Mouse (Mus musculus): ENCODE data around the gene Mul1. TPM values are rescaled to one million over a fixed set of nuclear protein-coding genes. Genes with fewer than 3 reads are reported as not detected.

The Mul1 gene
- polyA plus RNA-seq (2016; fragmentation: Nextera tagmentation; extraction: Ambion mirVana): 14.5 and 14.7 TPM in 2 replicates

DNA sequence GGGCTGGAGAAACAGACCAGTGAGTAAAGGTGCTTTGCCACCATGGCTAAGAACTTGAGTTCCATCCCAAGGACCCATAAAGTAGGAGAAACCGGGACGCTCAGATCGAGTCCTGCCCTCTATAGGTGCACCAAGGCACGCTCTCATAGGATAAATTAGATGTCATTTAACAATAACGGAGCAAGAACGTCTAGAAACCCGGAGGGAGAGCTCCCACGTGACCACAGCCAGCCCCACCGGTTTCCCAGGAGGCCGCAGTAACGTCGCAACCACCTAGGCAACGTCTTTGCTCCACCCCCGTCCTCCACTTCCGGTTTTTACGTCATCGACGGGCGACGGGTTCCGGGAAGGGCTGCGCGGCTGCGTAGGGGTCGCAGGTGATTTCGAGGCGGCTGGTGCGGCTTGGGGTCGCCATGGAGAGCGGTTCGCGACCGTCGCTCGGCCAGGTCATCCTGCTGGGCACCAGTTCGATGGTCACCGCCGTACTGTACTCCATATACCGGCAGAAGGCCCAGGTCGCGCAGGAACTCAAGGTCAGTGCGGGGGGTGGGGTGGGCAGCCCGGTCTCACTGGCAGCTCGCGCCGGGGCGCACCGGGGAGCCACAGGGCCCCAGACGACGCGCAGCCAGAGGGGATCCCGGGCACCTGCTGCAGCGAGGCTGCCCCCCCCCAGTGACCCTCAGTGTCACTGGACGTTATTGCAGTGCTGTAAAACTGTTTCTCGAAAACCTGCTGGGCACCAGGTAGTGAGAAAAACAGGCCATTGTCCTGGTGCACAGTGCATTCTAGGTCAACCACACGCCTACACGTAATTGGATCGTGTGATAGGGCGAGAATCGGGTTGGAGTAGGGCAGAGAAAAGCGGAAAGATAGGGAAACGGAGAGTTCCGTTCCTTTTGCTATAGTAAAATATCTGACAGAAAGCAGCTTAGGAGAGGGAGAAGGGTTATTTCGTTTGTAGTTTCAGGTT lies at the start of gene Mul1:
Gene Mul1, plus strand, starts transcription at position 325 of the 970 bp plus-strand sequence.
- 1% methylated on average over 64 of the region's 64 CpGs for WGBS
- H3K27me3 ChIP-seq: peaks cover 15% of the 10 kb centered on the region
- H3K27ac ChIP-seq: peak within 1 kb of the TSS; percentile 57; the same call in 1 of the 2 replicates
- peaks cover 38% of the 10 kb centered on the region for H3K36me3 ChIP-seq (replicated peaks)
- H3K4me1 ChIP-seq: peaks cover 15% of the 10 kb centered on the region
- peak within 1 kb of the TSS; percentile 98 for H3K4me3 ChIP-seq (replicated peaks)
- H3K9me3 ChIP-seq: no peaks in the 10 kb centered on the region
- ATAC-seq (ENCODE audit: low FRiP score): peak; percentile 93
- H3K4me2 ChIP-seq: peak within 1 kb of the TSS; percentile 93
- peak within 1 kb of the TSS; percentile 83 for H3K9ac ChIP-seq

DNA sequence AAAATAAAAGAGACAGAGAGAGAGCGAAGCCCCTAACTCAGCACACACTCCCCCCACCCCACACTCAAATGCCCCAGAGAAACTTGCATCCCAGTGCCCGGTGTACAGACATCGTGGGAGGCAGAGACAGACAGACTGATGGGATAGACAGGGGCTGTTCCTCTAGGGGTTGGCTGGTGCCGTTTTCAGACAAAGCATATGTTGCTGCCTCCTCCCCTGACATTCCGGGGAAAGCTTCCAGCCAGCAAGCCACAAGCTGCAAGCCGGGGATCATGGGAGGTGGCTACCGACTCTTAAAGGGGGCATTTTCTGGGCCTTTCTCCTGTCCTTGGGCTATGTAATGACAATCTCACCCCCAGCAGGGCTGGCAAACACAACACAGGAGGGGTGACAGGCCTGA lies 40.8 kb upstream of the Mul1 start:
- no peak overlapping the region for H3K27ac ChIP-seq
- peaks cover 92% of the 10 kb centered on the region for H3K27me3 ChIP-seq
- no peak for ATAC-seq (ENCODE audit: low FRiP score)
- H3K4me3 ChIP-seq (replicated peaks): no peak overlapping the region
- no peaks in the 10 kb centered on the region for H3K9me3 ChIP-seq
- H3K4me1 ChIP-seq: peaks cover 19% of the 10 kb centered on the region
- H3K4me2 ChIP-seq: no peak overlapping the region
- H3K36me3 ChIP-seq (replicated peaks): no peaks in the 10 kb centered on the region
- no peak overlapping the region for H3K9ac ChIP-seq
- 62% methylated on average over 7 of the region's 7 CpGs for WGBS

DNA sequence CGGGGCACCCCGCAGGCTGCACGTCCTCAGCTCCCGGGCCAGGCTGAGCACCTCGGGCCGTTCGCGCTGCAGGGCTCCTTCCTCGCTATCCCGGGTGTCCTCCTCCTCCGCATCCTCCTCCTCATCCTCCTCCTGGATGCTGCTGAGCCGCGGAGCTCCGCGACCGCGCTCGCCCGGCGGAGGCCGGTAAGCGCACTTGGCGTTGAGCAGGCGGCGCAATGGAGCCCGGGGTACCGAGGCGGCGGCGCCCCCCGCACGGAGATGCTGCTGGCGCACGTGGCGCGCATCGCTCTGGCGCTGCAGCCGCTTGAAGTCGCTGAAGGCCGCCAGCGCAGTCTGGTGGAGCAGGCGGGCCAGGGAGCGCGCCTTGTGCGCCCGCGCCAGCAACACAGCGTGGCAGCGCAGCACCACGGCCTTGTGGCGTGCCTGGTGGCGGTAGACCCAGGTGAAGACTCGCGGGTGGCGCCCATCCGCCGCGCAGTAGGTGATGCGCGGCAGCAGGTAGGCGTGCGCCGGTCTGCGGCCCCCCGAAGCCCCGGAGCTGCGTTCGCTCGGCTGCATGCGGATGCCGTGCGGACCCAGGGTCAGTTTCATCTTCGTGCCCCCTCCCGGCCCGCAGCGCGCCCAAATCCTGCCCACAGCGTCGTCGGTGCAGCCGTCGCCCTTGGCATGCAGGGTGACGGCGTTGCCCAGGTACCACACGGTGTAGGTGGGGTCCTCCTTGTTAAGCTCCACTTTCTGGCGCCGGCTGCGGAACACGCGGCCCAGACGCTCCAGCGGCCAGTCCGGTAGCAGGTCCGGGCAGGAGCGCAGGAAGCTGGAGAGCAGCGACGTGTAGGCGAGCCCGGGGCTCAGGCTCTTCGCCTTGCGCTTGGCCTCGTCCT lies 39.1 kb upstream of the Mul1 start:
- Histone ChIP-seq H3K4me1 (peaks cover 19% of the 10 kb centered on the region), H3K27me3 (peaks cover 96% of the 10 kb centered on the region), H3K4me2 (peak overlapping the region; percentile 56), H3K9me3 (no peaks in the 10 kb centered on the region), H3K9ac (peak overlapping the region; percentile 29), H3K27ac (no peak overlapping the region), H3K4me3 (replicated peaks) (peak overlapping the region; percentile 39), H3K36me3 (replicated peaks) (no peaks in the 10 kb centered on the region)
- no peak for ATAC-seq (ENCODE audit: low FRiP score)
- 1% methylated on average over 102 of the region's 103 CpGs for WGBS

DNA sequence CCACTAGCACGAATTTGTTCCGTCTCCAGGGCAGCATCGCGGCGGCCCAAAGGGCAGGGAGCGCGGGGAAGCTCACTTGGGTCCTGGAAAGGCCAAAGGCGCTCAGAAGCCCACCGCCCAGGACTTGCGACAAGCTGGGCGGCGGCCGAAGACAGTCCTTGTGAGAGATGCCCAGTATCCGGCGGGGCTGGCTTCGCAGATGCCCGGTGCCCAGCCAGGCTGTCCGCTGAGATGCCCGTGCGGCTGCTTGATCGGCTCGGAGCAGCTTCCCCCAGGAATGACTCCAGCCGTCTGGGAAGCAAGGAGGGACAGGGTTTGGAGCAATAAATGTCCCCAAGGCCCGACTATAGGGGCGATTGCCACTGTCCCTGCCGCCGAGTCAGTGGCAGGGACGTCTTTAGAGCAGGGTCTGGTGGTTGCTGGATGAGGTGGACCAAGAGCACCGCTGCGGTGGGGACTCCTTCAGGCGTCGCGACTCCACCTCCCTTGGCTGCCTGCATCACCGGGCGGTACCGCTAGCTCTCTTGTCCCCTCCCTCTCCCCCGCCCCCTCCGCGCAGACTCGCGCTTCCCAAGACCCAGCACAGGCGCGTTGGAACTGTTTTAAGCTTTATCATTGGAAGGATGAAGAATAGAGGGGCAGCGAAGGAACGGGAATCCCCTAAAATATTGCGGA lies 38.4 kb upstream of the Mul1 start, which contains the start of gene Fam43b:
Gene Fam43b, minus strand, starts transcription at position 558 of the 675 bp plus-strand sequence.
- H3K27me3 ChIP-seq: peaks cover 94% of the 10 kb centered on the region
- H3K4me2 ChIP-seq: peak within 1 kb of the TSS; percentile 56
- no peak within 1 kb of the TSS for H3K27ac ChIP-seq
- H3K4me1 ChIP-seq: peaks cover 19% of the 10 kb centered on the region
- no peaks in the 10 kb centered on the region for H3K9me3 ChIP-seq
- H3K36me3 ChIP-seq (replicated peaks): no peaks in the 10 kb centered on the region
- no peak for ATAC-seq (ENCODE audit: low FRiP score)
- peak within 1 kb of the TSS; percentile 39 for H3K4me3 ChIP-seq (replicated peaks)
- under 1% methylated on average over 46 of the region's 46 CpGs for WGBS
- peak within 1 kb of the TSS; percentile 29 for H3K9ac ChIP-seq

DNA sequence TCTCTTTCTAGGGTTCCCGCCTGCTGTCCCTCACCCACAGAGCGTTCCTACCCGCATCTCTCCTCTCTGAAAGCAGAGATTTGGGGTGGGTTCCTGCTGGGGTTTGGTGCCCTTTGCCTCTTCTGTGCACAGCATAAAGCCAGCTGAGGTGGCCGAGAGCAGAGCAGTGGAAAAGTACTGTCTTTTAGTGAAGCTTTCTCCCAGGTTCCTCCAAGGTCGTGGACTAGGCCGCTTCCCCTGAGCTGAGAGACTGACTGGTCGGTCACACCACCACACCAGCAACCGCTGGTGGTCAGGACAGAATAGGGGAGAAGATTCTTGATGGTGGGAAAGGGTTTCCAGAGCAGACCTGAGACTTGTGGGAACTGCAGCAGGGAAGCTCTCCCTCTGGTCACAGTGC lies 37.8 kb upstream of the Mul1 start:
- no peak for ATAC-seq (ENCODE audit: low FRiP score)
- Histone ChIP-seq H3K27ac (no peak overlapping the region), H3K9me3 (no peaks in the 10 kb centered on the region), H3K4me3 (replicated peaks) (peak overlapping the region; percentile 39), H3K9ac (no peak overlapping the region), H3K4me1 (peaks cover 19% of the 10 kb centered on the region), H3K4me2 (peak overlapping the region; percentile 56), H3K36me3 (replicated peaks) (no peaks in the 10 kb centered on the region), H3K27me3 (peaks cover 90% of the 10 kb centered on the region)
- 4% methylated on average over 8 of the region's 8 CpGs for WGBS

DNA sequence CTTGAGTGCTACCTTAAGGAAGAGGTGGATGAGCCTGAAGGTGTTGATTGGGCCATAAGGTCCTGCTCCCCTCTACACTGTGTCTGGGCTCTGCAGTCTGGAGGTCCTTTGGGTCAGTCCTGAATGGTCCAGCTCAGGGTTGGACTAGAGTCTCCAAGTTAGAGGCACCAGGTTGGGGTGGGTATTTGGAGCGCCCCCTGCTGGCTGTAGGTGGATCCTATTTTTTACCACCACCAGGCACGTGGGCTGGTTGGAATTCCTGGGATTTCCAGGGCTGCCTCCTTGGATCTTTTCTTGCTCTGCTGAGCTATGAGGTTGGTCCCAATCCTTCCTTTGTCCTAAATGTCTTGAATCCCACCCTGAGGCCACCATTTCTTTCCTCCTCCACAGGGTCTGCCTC lies 29.7 kb upstream of the Mul1 start:
- 0% methylated on average over 2 of the region's 2 CpGs for WGBS
- H3K9ac ChIP-seq: no peak overlapping the region
- ATAC-seq (ENCODE audit: low FRiP score): no peak
- H3K4me1 ChIP-seq: no peaks in the 10 kb centered on the region
- H3K36me3 ChIP-seq (replicated peaks): no peaks in the 10 kb centered on the region
- no peaks in the 10 kb centered on the region for H3K9me3 ChIP-seq
- H3K4me3 ChIP-seq (replicated peaks): no peak overlapping the region
- peaks cover 34% of the 10 kb centered on the region for H3K27me3 ChIP-seq
- no peak overlapping the region for H3K27ac ChIP-seq
- H3K4me2 ChIP-seq: no peak overlapping the region

DNA sequence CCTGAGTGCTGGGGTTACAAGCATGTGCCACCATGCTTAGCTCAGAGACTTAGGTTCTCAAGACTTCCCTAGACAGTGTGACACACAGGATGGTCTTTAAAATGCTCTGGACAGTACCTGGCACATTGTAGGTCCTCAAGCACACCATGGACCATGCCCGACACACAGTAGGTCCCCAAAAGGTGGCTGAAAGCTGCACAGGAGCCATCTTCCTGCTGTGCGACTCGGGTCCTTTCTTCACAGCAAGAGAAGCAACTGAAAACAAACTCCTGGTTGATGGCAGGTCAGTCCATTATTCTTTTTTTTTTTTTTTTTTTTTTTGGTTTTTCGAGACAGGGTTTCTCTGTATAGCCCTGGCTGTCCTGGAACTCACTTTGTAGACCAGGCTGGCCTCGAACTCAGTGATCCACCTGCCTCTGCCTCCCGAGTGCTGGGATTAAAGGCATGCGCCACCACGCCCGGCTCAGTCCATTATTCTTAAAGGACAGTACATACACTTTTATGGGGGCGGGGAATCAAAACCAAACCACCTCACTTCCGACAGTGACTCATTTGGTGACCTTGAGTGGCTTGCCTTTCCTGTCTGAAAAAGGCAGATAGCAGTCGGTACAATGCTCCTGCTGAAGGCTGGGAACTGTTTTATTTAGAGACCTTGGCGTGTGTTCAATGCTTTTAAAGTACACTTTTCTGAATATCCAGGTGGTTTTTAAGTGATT lies 26.8 kb upstream of the Mul1 start:
- Histone ChIP-seq H3K4me2 (no peak overlapping the region), H3K36me3 (replicated peaks) (no peaks in the 10 kb centered on the region), H3K4me1 (no peaks in the 10 kb centered on the region), H3K4me3 (replicated peaks) (no peak overlapping the region), H3K9ac (no peak overlapping the region), H3K27me3 (peaks cover 48% of the 10 kb centered on the region), H3K27ac (no peak overlapping the region), H3K9me3 (no peaks in the 10 kb centered on the region)
- WGBS: 87% methylated on average over 12 of the region's 13 CpGs
- ATAC-seq (ENCODE audit: low FRiP score): no peak

DNA sequence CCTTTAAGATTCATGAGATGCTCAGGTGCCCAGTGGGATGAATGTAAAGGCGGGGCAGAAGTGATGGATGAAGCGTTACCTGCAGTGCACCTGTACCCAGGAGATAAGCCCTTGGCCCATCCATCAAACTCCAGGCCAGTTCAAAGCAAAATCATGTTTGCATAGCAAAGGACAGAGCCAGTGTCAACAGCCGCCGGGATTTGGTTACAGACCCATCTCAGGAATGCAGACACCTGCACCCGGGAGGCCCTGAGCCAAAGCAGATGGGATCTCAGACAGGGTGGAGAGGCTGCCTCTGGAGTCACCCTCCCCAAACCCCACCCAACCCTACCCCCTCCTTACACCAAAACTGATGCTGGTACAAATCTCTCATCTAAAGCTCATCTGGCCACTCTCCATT lies 23.5 kb upstream of the Mul1 start:
- Histone ChIP-seq H3K9me3 (no peaks in the 10 kb centered on the region), H3K27ac (no peak overlapping the region), H3K27me3 (peaks cover 64% of the 10 kb centered on the region), H3K4me3 (replicated peaks) (no peak overlapping the region), H3K9ac (no peak overlapping the region), H3K4me2 (no peak overlapping the region), H3K36me3 (replicated peaks) (no peaks in the 10 kb centered on the region), H3K4me1 (0 out of 2 replicates have a peak, but pooled peaks cover 4% of the 10 kb centered on the region)
- 18% methylated on average over 5 of the region's 5 CpGs for WGBS
- ATAC-seq (ENCODE audit: low FRiP score): no peak

DNA sequence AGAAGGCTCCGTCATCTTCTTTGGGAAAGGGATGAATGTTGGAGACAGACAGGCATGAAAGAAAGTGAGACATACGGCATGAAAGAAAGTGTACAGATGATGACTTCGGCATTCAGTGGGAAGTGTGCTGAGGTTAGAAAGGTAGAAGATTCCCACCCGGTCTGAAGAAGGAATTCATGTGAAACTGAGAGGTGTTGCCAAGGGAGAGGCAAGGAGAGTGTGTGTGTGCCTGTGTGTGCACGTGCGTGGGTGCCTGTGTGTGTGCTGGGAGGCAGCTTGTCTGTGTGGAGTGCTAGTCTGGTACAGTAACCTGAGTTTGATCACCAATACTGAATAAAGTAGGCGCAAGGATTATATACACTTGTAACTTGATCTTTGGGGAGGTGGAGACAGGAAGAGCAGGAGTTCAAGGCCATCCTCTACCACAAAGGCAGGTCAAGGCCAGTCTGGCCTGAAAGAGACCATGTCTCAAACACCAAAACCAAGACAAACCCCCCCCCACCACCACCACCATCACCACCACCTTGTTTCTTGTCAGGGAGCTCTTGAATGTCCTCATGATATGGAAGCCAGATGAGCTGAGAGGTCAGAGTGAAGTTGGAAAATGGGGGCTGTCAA lies 22.9 kb upstream of the Mul1 start:
- no peak for ATAC-seq (ENCODE audit: low FRiP score)

DNA sequence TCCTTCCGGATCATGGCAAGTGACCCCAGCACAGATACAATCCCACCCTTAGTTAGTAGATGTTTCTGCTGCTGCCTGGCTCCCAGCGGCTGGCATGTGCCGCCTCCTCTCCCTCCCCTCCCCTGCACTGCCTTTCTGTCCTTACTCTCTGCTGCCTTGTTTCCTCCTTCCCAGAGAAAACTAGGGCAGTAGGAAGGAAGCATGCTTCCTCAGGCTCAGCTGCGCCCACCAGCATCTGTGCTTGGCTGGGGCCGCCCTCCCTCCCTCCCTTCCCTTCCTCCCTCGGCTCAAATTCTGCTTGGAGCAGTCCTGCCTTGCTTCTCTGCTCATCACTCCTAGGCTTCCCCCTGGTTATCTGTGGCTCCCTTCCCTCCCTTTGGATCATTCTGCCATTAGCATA lies 19.7 kb upstream of the Mul1 start:
- Histone ChIP-seq H3K4me1 (peaks cover 12% of the 10 kb centered on the region), H3K36me3 (replicated peaks) (no peaks in the 10 kb centered on the region), H3K4me3 (replicated peaks) (no peak overlapping the region), H3K9ac (no peak overlapping the region), H3K27ac (no peak overlapping the region), H3K4me2 (no peak overlapping the region), H3K27me3 (peaks cover 50% of the 10 kb centered on the region), H3K9me3 (no peaks in the 10 kb centered on the region)
- 27% methylated on average over 6 of the region's 6 CpGs for WGBS
- ATAC-seq (ENCODE audit: low FRiP score): no peak

More for the DNA sequence above, 22.9 kb upstream of the Mul1 start:
- Histone ChIP-seq H3K36me3 (replicated peaks) (no peaks in the 10 kb centered on the region), H3K27me3 (peaks cover 60% of the 10 kb centered on the region), H3K4me2 (no peak overlapping the region), H3K9ac (no peak overlapping the region), H3K27ac (no peak overlapping the region), H3K4me1 (0 out of 2 replicates have a peak, but pooled peaks cover 4% of the 10 kb centered on the region), H3K4me3 (replicated peaks) (no peak overlapping the region), H3K9me3 (no peaks in the 10 kb centered on the region)
- 62% methylated on average over 7 of the region's 7 CpGs for WGBS

DNA sequence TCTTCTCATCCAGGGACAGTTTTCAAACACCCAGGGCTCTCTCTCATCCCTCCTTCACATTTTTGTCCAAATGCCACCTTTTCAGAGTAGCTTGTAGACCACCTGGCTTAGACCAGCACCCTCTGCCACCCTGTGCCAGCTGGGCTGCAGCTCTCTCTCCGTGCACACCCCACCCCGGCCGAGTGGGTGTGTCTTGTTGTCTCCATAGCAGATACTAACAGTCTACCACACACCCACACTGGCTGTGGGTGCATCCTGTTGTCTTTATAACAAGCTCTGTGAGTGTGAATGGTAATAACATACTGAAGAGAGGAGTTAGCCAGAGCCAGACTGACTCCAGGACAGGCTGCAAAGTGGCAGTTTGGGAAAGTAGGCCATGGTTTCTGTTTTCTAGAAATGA lies 18.5 kb upstream of the Mul1 start:
- Histone ChIP-seq H3K4me3 (replicated peaks) (no peak overlapping the region), H3K27ac (no peak overlapping the region), H3K9ac (no peak overlapping the region), H3K4me2 (no peak overlapping the region), H3K36me3 (replicated peaks) (no peaks in the 10 kb centered on the region), H3K9me3 (no peaks in the 10 kb centered on the region), H3K4me1 (peaks cover 12% of the 10 kb centered on the region), H3K27me3 (peaks cover 53% of the 10 kb centered on the region)
- 76% methylated on average over 3 of the region's 3 CpGs for WGBS
- no peak for ATAC-seq (ENCODE audit: low FRiP score)

Data from forebrain, embryonic 12.5 days (tissue).